Comparison of ENCODE assay signal across 9 mouse cellular contexts in genomic region chr10:115184697-115185096, GRCm38 (mm10). TPM values are rescaled to one million over a fixed set of nuclear protein-coding genes. Genes with fewer than 3 reads are reported as not detected.
DNase-seq lines count a peak whose midpoint lies in the region; ATAC-seq and TF ChIP-seq lines count a peak whose summit lies in the region.
"Had no signal": no experiment of that assay in that cellular context is flagged by ENCODE, and none has a peak within 500 bp of the region (broad histone marks: within the 10 kb centered on the region; RNA-seq: fewer than 3 reads in every experiment).

Gene Tph2, minus strand, starts transcription at chr10:115185022.

- no peaks in the 10 kb centered on the region for H3K27me3 ChIP-seq in forebrain, embryonic 14.5 days (replicated peaks; ENCODE audit: control insufficient read depth, insufficient read depth, low read length)
- H3K27me3 ChIP-seq in hindbrain, embryonic 10.5 days (ENCODE audit: insufficient read depth, poor library complexity, severe bottlenecking): no peaks in the 10 kb centered on the region
- H3K27me3 ChIP-seq: heart, embryonic 13.5 days had no signal

- peak; percentile 70 for DNase-seq in ES-E14 (ENCODE audit: low read depth, low spot score)
- DNase-seq in c-Kit-positive CD71-positive TER-119-positive erythroid progenitor cells, embryonic 14.5 days (ENCODE audit: low spot score): peak; percentile 33
- peak; percentile 71 for DNase-seq in forebrain, embryonic 14.5 days (ENCODE audit: low spot score)
- peak; percentile 78 for DNase-seq in hindbrain, embryonic 10.5 days (ENCODE audit: low spot score)
- DNase-seq in layer of hippocampus, adult 9-10 months (ENCODE audit: low spot score): peak; percentile 13
- peak; percentile 45 for DNase-seq in lung, postnatal 25 days (ENCODE audit: low spot score)
- DNase-seq in retina, embryonic 14.5 days (ENCODE audit: low spot score): peak; percentile 87
- peak; percentile 70 to 71 for DNase-seq in thymus, postnatal 36 days

- no peak within 1 kb of the TSS for H3K27ac ChIP-seq in ES-E14 (ENCODE audit: insufficient read depth, low read depth, low read length, poor library complexity, severe bottlenecking)
- no peak within 1 kb of the TSS for H3K27ac ChIP-seq in forebrain, embryonic 14.5 days (ENCODE audit: low read depth, low read length)
- no peak within 1 kb of the TSS for H3K27ac ChIP-seq in hindbrain, embryonic 10.5 days
- H3K27ac ChIP-seq: heart, embryonic 13.5 days had no signal

- in situ Hi-C loops in ES-E14 (cut with MboI; ENCODE audit: low sequenced_read_pairs in 2 of 2, unreplicated experiment in 2 of 2): no loop called here

- 9% methylated on average over 9 of the region's 9 CpGs for WGBS in forebrain, embryonic 14.5 days
- 10% methylated on average over 9 of the region's 9 CpGs for WGBS in hindbrain, embryonic 10.5 days

- H3K9ac ChIP-seq in ES-E14 (ENCODE audit: insufficient read depth, low read depth, low read length, poor library complexity, severe bottlenecking): no peak within 1 kb of the TSS
- no peak within 1 kb of the TSS for H3K9ac ChIP-seq in forebrain, embryonic 14.5 days (ENCODE audit: low read length)
- H3K9ac ChIP-seq: heart, embryonic 13.5 days had no signal

- no peaks in the 10 kb centered on the region for H3K9me3 ChIP-seq in ES-E14 (ENCODE audit: control insufficient read depth, insufficient read depth, low read depth, low read length)
- no peaks in the 10 kb centered on the region for H3K9me3 ChIP-seq in forebrain, embryonic 14.5 days (replicated peaks; ENCODE audit: control insufficient read depth, low read length)
- H3K9me3 ChIP-seq in hindbrain, embryonic 10.5 days: no peaks in the 10 kb centered on the region
- H3K9me3 ChIP-seq: heart, embryonic 13.5 days had no signal

- ATAC-seq in forebrain, embryonic 14.5 days: peak; percentile 79

- H3K4me1 ChIP-seq in ES-E14 (ENCODE audit: control insufficient read depth in 2 of 2, insufficient read depth in 2 of 2, low read length in 2 of 2, poor library complexity in 1 of 2): no peaks in the 10 kb centered on the region
- no peaks in the 10 kb centered on the region for H3K4me1 ChIP-seq in forebrain, embryonic 14.5 days (ENCODE audit: control insufficient read depth, insufficient read depth, low read length)
- H3K4me1 ChIP-seq in hindbrain, embryonic 10.5 days (replicated peaks): no peaks in the 10 kb centered on the region
- H3K4me1 ChIP-seq: heart, embryonic 13.5 days had no signal

- 0 out of 2 replicates have a peak within 1 kb of the TSS, but pooled peaks have one; percentile 14 for H3K4me2 ChIP-seq in forebrain, embryonic 14.5 days (ENCODE audit: low read length)
- H3K4me2 ChIP-seq: heart, embryonic 13.5 days had no signal

- H3K4me3 ChIP-seq in ES-E14 (ENCODE audit: insufficient read depth in 1 of 2, low read depth in 1 of 2, low read length in 2 of 2, poor library complexity in 1 of 2, severe bottlenecking in 1 of 2): no peak within 1 kb of the TSS
- no peak within 1 kb of the TSS for H3K4me3 ChIP-seq in forebrain, embryonic 14.5 days (ENCODE audit: low read depth, low read length)
- no peak within 1 kb of the TSS for H3K4me3 ChIP-seq in hindbrain, embryonic 10.5 days
- H3K4me3 ChIP-seq: heart, embryonic 13.5 days had no signal

- H3K36me3 ChIP-seq in ES-E14 (ENCODE audit: control insufficient read depth, insufficient read depth, low read length, poor library complexity, severe bottlenecking): no peaks in the 10 kb centered on the region
- H3K36me3 ChIP-seq in forebrain, embryonic 14.5 days (ENCODE audit: control insufficient read depth, insufficient read depth, low read length): no peaks in the 10 kb centered on the region
- no peaks in the 10 kb centered on the region for H3K36me3 ChIP-seq in hindbrain, embryonic 10.5 days
- H3K36me3 ChIP-seq: heart, embryonic 13.5 days had no signal

TF ChIP-seq in ES-E14, 5 proteins besides CTCF, POLR2A, EP300 and RAD21:
- no peak for TF ChIP-seq MAFK (IDR thresholded peaks at IDR 0.05; ENCODE audit: insufficient read depth, low read depth, low read length)
- peak; percentile 81 for TF ChIP-seq ZC3H11A (IDR thresholded peaks at IDR 0.05; ENCODE audit: borderline replicate concordance, low read depth, low read length)
- peak; percentile 38; the same call in 1 of the 2 replicates for TF ChIP-seq ZNF384 (IDR thresholded peaks at IDR 0.05; ENCODE audit: low read depth, low read length)
- peak; percentile 50; the same call in 1 of the 2 replicates for TF ChIP-seq HCFC1 (IDR thresholded peaks at IDR 0.05; ENCODE audit: borderline replicate concordance, insufficient read depth, low read length)
- no peak for TF ChIP-seq CHD2 (IDR thresholded peaks at IDR 0.05; ENCODE audit: low read depth, low read length)

RNA-seq across cellular contexts. Expression of gene Tph2, which starts in this region (rescaled TPM):
- 0.16 and 0.18 TPM in 2 replicates for total RNA-seq in ES-E14 (2012; rRNA removed)
- polyA plus RNA-seq in forebrain, embryonic 14.5 days (2014; fragmentation: Nextera tagmentation; extraction: Ambion mirVana): 0.07 and 0.19 TPM in 2 replicates
- polyA plus RNA-seq in hindbrain, embryonic 10.5 days (2016; fragmentation: Nextera tagmentation; extraction: Ambion mirVana): 0.17 TPM in 1 of 2 replicates, not detected in the other
- polyA plus RNA-seq: heart, embryonic 13.5 days had no signal

Comparison
In these comparisons a context has a peak if more than half of its experiments do, and no peak if none do; other contexts are left out.
1. Peak in DNase-seq in ES-E14; RNA of the gene not detected or under 1 TPM.
2. Peak in DNase-seq, ATAC-seq and H3K4me2 ChIP-seq in forebrain, embryonic 14.5 days; RNA of the gene not detected or under 1 TPM.
3. Peak in DNase-seq in hindbrain, embryonic 10.5 days; RNA of the gene not detected or under 1 TPM.
4. DNase-seq: peak in every context shown above with its lines; median percentile 87 in retina, embryonic 14.5 days; 78 in hindbrain, embryonic 10.5 days; 71 in forebrain, embryonic 14.5 days; 70 in thymus, postnatal 36 days; 70 in ES-E14; 45 in lung, postnatal 25 days; 33 in c-Kit-positive CD71-positive TER-119-positive erythroid progenitor cells, embryonic 14.5 days; 13 in layer of hippocampus, adult 9-10 months.